Mouse (Mus musculus) frontal cortex, postnatal 25 days (tissue): ENCODE data around the gene Atad5.
A peak's percentile ranks its signal among the peaks of the same experiment; 100 is the strongest.
"Not testable (repeated sequence)": the region's sequence is repeated elsewhere in the genome, so short reads cannot be mapped to it uniquely, and the experiment has no call there.

Experiments
- DNase-seq, 2 experiments: peaks; one replicate each; pipeline ENCODE4 v3.0.0; 2022; ENCODE audit warnings: low spot score in 2 of 2

Gene Atad5

DNA sequence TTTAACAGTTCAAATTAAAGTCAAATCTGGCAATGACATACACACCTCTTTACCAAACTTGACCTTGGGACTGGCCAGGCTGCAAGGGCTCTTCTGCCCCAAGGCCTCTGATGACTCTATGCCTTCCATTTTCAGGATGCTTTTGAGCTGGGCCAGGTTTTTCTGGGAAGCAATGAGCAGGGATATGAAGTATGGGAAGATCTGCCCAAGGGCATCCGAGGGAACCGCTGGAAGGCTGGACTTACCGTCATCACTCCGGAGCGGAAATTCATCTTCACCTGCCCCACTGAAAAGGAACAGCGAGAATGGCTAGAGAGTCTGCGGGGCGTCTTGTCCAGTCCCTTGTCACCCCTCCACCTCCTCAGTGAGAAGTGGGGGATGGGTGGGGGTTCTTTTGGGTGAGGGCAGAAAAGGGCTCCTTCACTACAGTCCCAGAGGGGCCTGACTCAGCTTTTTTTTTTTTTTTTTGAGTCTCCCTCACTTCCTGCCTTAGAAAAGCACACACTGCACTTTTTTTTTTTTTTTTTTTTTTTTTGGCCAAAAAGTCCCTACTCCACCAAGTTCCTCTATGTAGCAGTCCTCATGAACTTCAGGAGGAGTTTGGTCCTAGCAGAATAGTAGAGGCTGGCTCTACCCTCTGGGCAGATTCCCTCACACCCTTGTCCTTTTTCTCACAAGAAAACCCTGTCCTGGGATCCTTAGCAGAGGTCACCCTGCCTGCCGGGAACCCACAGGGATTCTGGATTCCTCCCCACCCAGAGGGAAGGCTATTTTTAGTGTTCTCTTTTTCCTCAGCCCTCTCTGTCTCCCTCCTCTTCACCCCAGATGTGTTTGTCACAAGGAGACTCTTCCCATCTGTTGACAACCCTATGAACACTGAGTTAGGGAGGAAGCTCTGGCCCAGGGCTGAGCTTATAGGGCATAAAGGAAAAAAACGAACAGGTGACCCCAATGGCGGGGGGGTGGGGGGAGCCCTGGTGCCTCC is 88.0 kb downstream of the Atad5 start:
- no peak for DNase-seq

- DNase-seq: no peak
Observed at GRCm38 (mm10) chr11:80178316-80178715, 89.1 kb downstream of the Atad5 start.

GRCm38 (mm10) chr11:80181021-80181749 is 92.0 kb downstream of the Atad5 start:
- no peak for DNase-seq

- not testable (repeated sequence) for DNase-seq
Observed at GRCm38 (mm10) chr11:80183054-80183704, 94.0 kb downstream of the Atad5 start.

- peak; percentile 52 to 70 for DNase-seq
Observed at GRCm38 (mm10) chr11:80183705-80184255, 94.6 kb downstream of the Atad5 start, which contains the start of gene Rnf135. TSS of gene Rnf135 (plus strand) at chr11:80183851.

DNA sequence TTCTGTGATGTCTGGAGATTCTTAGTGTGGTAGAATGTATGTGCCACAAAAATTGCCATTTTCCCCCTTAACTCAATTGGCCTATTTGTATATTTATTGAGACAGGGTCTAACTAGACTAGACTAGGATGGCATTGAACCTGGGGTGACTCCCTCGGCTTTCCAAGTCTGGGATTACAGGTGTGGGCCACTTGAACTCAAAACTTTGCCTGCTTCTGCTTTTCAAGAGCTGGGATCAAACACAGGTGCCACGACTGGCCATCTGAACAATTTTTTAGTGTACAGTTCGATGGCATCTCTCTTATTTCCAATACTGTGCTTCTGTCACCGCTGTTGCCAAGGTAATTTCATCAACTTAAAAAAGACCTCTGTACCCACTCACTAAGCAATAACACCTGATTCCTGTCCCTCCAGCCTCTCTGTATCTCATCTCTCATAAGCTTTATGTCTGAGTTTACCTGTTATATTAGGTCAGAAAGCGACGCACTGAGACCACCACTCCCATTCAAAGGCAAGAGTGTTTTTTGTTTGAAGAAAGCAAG is 95.4 kb downstream of the Atad5 start:
- DNase-seq: no peak
